Mouse (Mus musculus): ENCODE results near the gene Slc35f6.

GRCm38 (mm10) chr5:30609918-30610645, 37.7 kb upstream of the Slc35f6 start:
- TF ChIP-seq CTCF (IDR thresholded peaks at IDR 0.05; ENCODE audit: insufficient read depth, low read length) (no peak), POLR2A (IDR thresholded peaks at IDR 0.05; ENCODE audit: borderline replicate concordance, extremely low read depth, low read depth, low read length) (no peak)
